Mouse (Mus musculus) testis, postnatal 10 days (tissue): ENCODE measurements around the gene Acads.
"Not testable (repeated sequence)": the region's sequence is repeated elsewhere in the genome, so short reads cannot be mapped to it uniquely, and the experiment has no call there.

Experiments used
- DNase-seq: peaks from one replicate; pipeline ENCODE4 v3.0.0; 2021; ENCODE audit warnings: low spot score

Gene Acads

GRCm38 (mm10) chr5:115125211-115125871 is 6.2 kb upstream of the Acads start:
- peak; percentile 88 for DNase-seq

GRCm38 (mm10) chr5:115124690-115125089 is 5.5 kb upstream of the Acads start:
- no peak for DNase-seq

GRCm38 (mm10) chr5:115120978-115121377 is 1.8 kb upstream of the Acads start:
- no peak for DNase-seq

GRCm38 (mm10) chr5:115117467-115117866 is 1.7 kb downstream of the Acads start:
- DNase-seq: no peak

GRCm38 (mm10) chr5:115116426-115116825 is 2.7 kb downstream of the Acads start:
- DNase-seq: no peak

- no peak for DNase-seq
Observed at GRCm38 (mm10) chr5:115114501-115114900, 4.6 kb downstream of the Acads start.

GRCm38 (mm10) chr5:115113244-115113643 is 5.9 kb downstream of the Acads start:
- DNase-seq: no peak

GRCm38 (mm10) chr5:115111156-115111555 is 8.0 kb downstream of the Acads start:
- DNase-seq: peak; percentile 70

- DNase-seq: not testable (repeated sequence)
Observed at GRCm38 (mm10) chr5:115103253-115103652, 15.9 kb downstream of the Acads start.

- no peak for DNase-seq
Observed at GRCm38 (mm10) chr5:115102231-115102630, 16.9 kb downstream of the Acads start.

- no peak for DNase-seq
Observed at GRCm38 (mm10) chr5:115100473-115100872, 18.7 kb downstream of the Acads start.

GRCm38 (mm10) chr5:115099991-115100390 is 19.2 kb downstream of the Acads start:
- DNase-seq: no peak

GRCm38 (mm10) chr5:115099530-115099929 is 19.6 kb downstream of the Acads start:
- no peak for DNase-seq

GRCm38 (mm10) chr5:115098195-115098594 is 21.0 kb downstream of the Acads start, which contains the start of gene Gm10401:
Gene Gm10401, minus strand, starts transcription at chr5:115098295.
- DNase-seq: no peak

GRCm38 (mm10) chr5:115091776-115092175 is 27.4 kb downstream of the Acads start:
- no peak for DNase-seq

GRCm38 (mm10) chr5:115091015-115091414 is 28.1 kb downstream of the Acads start:
- DNase-seq: no peak

- DNase-seq: no peak
Observed at GRCm38 (mm10) chr5:115089592-115090268, 29.4 kb downstream of the Acads start.

- no peak for DNase-seq
Observed at GRCm38 (mm10) chr5:115085675-115086074, 33.5 kb downstream of the Acads start.

GRCm38 (mm10) chr5:115083492-115083891 is 35.7 kb downstream of the Acads start:
- DNase-seq: no peak

- DNase-seq: no peak
Observed at GRCm38 (mm10) chr5:115081636-115082035, 37.5 kb downstream of the Acads start.

- DNase-seq: peak; percentile 83
Observed at GRCm38 (mm10) chr5:115076144-115076901, 42.8 kb downstream of the Acads start.

- DNase-seq: no peak
Observed at GRCm38 (mm10) chr5:115074749-115075148, 44.4 kb downstream of the Acads start.

GRCm38 (mm10) chr5:115073306-115073705 is 45.8 kb downstream of the Acads start:
- not testable (repeated sequence) for DNase-seq
